Mouse (Mus musculus): ENCODE results near the gene Snrnp35. TPM values are rescaled to one million over a fixed set of nuclear protein-coding genes. Genes with fewer than 3 reads are reported as not detected.

Snrnp35 gene
- polyA plus RNA-seq, 1 experiment from 2014 or later: 11.7 TPM

DNA sequence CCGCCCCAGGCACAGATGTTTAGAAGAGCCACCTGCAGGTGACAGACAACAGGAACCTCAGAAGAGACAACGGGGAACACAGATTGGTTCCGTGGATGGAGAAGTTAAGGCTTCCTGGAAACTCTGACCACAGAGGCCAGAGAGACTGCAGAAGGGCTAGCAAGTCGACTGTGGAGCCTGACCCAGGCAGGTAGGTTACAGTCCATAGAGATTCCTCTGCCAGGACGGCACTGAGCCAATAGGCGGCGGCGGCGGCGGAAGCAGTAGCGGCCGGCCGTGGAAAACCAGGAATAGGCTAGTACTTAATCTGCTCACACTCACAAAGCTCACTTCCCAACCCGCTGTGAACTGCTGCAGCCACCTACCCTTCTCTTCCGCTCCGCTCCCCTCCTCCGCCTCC, 53.8 kb downstream of the Snrnp35 start:
- DNase-seq (ENCODE audit: low spot score) (peak; percentile 68), ATAC-seq (no peak)
- no peak overlapping the region for H3K4me3 ChIP-seq (ENCODE audit: low read depth, low read length)

DNA sequence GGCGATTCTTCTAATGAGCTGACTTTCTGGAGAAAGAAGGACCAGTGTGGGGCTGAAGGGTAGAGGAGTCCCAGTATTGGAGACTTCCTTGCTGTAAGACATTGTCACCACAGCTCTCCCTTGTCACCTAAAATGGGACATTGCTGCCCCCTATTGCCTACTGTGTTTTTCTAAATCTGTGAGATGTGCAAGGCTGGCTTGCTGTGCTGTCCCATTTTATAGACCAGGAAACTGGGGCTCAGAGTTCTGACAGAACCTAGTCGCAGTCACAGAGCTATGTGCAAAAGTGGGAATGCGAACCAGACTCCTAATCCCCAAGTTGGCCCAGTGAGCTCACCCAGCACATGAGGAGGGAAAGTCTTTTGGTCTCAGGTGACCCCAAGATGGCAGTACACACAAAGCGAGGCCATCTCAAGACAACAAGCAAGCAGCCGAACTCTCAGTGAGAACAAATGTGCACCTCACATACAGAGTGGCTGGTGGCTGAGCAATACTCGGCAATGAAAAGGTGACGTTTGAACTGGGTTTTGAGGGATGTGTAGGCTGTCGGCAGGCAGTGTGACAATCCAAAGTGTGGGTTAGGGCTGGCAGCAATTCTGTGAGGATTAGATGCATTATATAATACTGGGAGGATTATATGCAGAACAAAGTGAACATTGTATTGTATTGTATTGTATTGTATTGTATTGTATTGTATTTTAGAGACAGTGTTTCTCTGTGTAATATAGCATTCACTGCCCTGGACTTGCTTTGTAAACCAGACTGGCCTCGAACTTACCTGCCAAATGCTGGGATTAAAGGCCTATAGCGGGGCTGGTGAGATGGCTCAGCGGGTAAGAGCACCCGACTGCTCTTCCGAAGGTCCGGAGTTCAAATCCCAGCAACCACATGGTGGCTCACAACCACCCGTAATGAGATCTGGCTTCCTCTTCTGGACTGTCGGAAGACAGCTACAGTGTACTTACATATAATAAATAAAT, 56.2 kb downstream of the Snrnp35 start:
- ATAC-seq (no peak), DNase-seq (ENCODE audit: low spot score) (peak; percentile 74)
- Histone ChIP-seq H3K4me1 (ENCODE audit: insufficient read depth, low read depth, low read length) (peaks cover 7% of the 10 kb centered on the region), H3K36me3 (ENCODE audit: insufficient read depth, low read length) (no peaks in the 10 kb centered on the region; the same call in 1 of the 2 replicates), H3K9ac (replicated peaks; ENCODE audit: low read depth) (no peak overlapping the region), H3K27ac (ENCODE audit: low read length) (no peak overlapping the region), H3K4me2 (replicated peaks; ENCODE audit: low read depth, low read length) (no peak overlapping the region), H3K27me3 (replicated peaks; ENCODE audit: insufficient read depth, low read length) (no peaks in the 10 kb centered on the region), H3K9me3 (ENCODE audit: low read length) (no peaks in the 10 kb centered on the region), H3K4me3 (ENCODE audit: low read depth, low read length) (no peak overlapping the region)
- peak; percentile 77 for TF ChIP-seq CTCF (IDR thresholded peaks at IDR 0.05)
- no peak for TF ChIP-seq EP300 (IDR thresholded peaks at IDR 0.05)
- 77% methylated on average over 15 of the region's 16 CpGs for WGBS

More for the DNA sequence above, 53.8 kb downstream of the Snrnp35 start:
- Histone ChIP-seq H3K27ac (ENCODE audit: low read length) (peak overlapping the region; percentile 28; the same call in 1 of the 2 replicates), H3K9me3 (ENCODE audit: low read length) (no peaks in the 10 kb centered on the region), H3K9ac (replicated peaks; ENCODE audit: low read depth) (0 out of 2 replicates have a peak overlapping the region, but pooled peaks have one; percentile 2), H3K36me3 (ENCODE audit: insufficient read depth, low read length) (no peaks in the 10 kb centered on the region), H3K4me2 (replicated peaks; ENCODE audit: low read depth, low read length) (peak overlapping the region; percentile 46), H3K27me3 (replicated peaks; ENCODE audit: insufficient read depth, low read length) (no peaks in the 10 kb centered on the region), H3K4me1 (ENCODE audit: insufficient read depth, low read depth, low read length) (peaks cover 8% of the 10 kb centered on the region)
- TF ChIP-seq CTCF (IDR thresholded peaks at IDR 0.05) (peak; percentile 37), EP300 (IDR thresholded peaks at IDR 0.05) (no peak)
- 1% methylated on average over 14 of the region's 17 CpGs for WGBS

DNA sequence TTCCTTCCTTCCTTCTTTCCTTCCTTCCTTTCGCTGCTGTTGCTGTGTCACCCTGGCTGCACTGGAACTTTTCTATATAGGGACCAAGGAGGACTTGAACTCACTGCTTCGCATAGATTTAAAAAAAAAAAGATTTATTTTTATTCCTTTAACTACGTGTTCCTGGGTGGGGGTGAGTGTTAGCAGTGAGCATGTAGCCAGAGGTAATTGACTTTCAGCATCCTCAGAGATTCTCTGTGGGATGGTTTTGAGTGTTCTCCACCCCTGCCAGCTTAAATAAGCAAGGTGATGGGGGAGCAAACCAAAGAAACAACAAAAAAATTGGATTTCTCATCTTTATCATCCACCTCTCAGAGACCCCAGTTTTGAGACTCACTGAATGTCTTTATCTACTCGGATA, 57.0 kb downstream of the Snrnp35 start:
- peak overlapping the region; percentile 45 for H3K4me2 ChIP-seq (replicated peaks; ENCODE audit: low read depth, low read length)
- H3K4me3 ChIP-seq (ENCODE audit: low read depth, low read length): 0 out of 2 replicates have a peak overlapping the region, but pooled peaks have one; percentile 72
- 73% methylated on average over 4 of the region's 4 CpGs for WGBS
- H3K27ac ChIP-seq (ENCODE audit: low read length): no peak overlapping the region
- no peak for DNase-seq (ENCODE audit: low spot score)
- peaks cover 7% of the 10 kb centered on the region for H3K4me1 ChIP-seq (ENCODE audit: insufficient read depth, low read depth, low read length)
- H3K9me3 ChIP-seq (ENCODE audit: low read length): no peaks in the 10 kb centered on the region
- TF ChIP-seq CTCF (IDR thresholded peaks at IDR 0.05) (no peak), EP300 (IDR thresholded peaks at IDR 0.05) (no peak)
- H3K36me3 ChIP-seq (ENCODE audit: insufficient read depth, low read length): peaks cover 2% of the 10 kb centered on the region; the same call in 1 of the 2 replicates
- no peaks in the 10 kb centered on the region for H3K27me3 ChIP-seq (replicated peaks; ENCODE audit: insufficient read depth, low read length)
- no peak overlapping the region for H3K9ac ChIP-seq (replicated peaks; ENCODE audit: low read depth)
- no peak for ATAC-seq

DNA sequence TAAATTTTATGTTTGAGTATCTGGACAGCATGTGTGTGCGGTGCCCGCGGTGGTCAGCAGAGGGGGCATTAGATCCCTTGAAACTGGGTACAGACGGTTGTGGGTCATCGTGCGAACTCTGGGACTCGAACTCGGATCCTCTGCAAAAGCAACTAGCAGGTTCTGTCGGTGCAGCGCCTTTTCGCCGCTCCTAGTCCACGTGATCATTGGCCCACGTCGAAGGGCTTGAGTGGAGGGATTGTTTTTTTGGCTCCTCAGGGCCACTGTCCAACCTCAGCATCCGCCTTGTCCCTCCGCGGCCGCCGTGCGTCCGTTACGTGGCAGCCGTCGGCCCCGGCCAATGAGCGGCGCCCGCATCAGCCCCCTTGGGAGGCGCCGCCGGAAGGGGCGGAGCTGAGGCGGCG, 57.5 kb downstream of the Snrnp35 start, which contains the start of gene Tmed2:
Tmed2 (plus strand) TSS at position 313 of the 404 bp plus-strand sequence.
- Histone ChIP-seq H3K9me3 (ENCODE audit: low read length) (no peaks in the 10 kb centered on the region), H3K4me2 (replicated peaks; ENCODE audit: low read depth, low read length) (peak within 1 kb of the TSS; percentile 65), H3K9ac (replicated peaks; ENCODE audit: low read depth) (peak within 1 kb of the TSS; percentile 84), H3K27ac (ENCODE audit: low read length) (peak within 1 kb of the TSS; percentile 96), H3K4me1 (ENCODE audit: insufficient read depth, low read depth, low read length) (peaks cover 7% of the 10 kb centered on the region), H3K27me3 (replicated peaks; ENCODE audit: insufficient read depth, low read length) (no peaks in the 10 kb centered on the region), H3K4me3 (ENCODE audit: low read depth, low read length) (peak within 1 kb of the TSS; percentile 72), H3K36me3 (ENCODE audit: insufficient read depth, low read length) (peaks cover 6% of the 10 kb centered on the region; the same call in 1 of the 2 replicates)
- TF ChIP-seq EP300 (IDR thresholded peaks at IDR 0.05) (0 out of 2 replicates have a peak, but pooled peaks have one; percentile 11), CTCF (IDR thresholded peaks at IDR 0.05) (peak; percentile 62)
- DNase-seq (ENCODE audit: low spot score) (peak; percentile 99), ATAC-seq (peak; percentile 96)
- WGBS: under 1% methylated on average over 32 of the region's 35 CpGs

Other genes starting within 250 kb of the Snrnp35 start
- 9.2 and 10.5 TPM in 2 replicates for gene Pitpnm2, start 233.4 kb upstream of the Snrnp35 start, polyA plus RNA-seq (2015; fragmentation: Nextera tagmentation; extraction: Ambion mirVana)
- 3.2 and 3.4 TPM in 2 replicates for gene Mphosph9, start 155.2 kb upstream of the Snrnp35 start, polyA plus RNA-seq (2015; fragmentation: Nextera tagmentation; extraction: Ambion mirVana)
- gene 2810006K23Rik, start 155.0 kb upstream of the Snrnp35 start, polyA plus RNA-seq (2015; fragmentation: Nextera tagmentation; extraction: Ambion mirVana): 6.1 and 7.7 TPM in 2 replicates
- 39.3 and 49.3 TPM in 2 replicates for gene Cdk2ap1, start 120.1 kb upstream of the Snrnp35 start, polyA plus RNA-seq (2015; fragmentation: Nextera tagmentation; extraction: Ambion mirVana)
- 46.5 and 58.0 TPM in 2 replicates for gene Sbno1, start 57.1 kb upstream of the Snrnp35 start, polyA plus RNA-seq (2015; fragmentation: Nextera tagmentation; extraction: Ambion mirVana)
- gene Kmt5a, start 43.2 kb upstream of the Snrnp35 start, polyA plus RNA-seq (2015; fragmentation: Nextera tagmentation; extraction: Ambion mirVana): 18.0 and 21.9 TPM in 2 replicates
- gene Rilpl2, start 4.8 kb upstream of the Snrnp35 start, polyA plus RNA-seq (2015; fragmentation: Nextera tagmentation; extraction: Ambion mirVana): 31.5 and 32.7 TPM in 2 replicates
- gene Rilpl1, start 48.3 kb downstream of the Snrnp35 start, polyA plus RNA-seq (2015; fragmentation: Nextera tagmentation; extraction: Ambion mirVana): 24.4 and 26.6 TPM in 2 replicates
- 478 and 479 TPM in 2 replicates for gene Tmed2, start 57.6 kb downstream of the Snrnp35 start, polyA plus RNA-seq (2015; fragmentation: Nextera tagmentation; extraction: Ambion mirVana)
- gene Ddx55, start 69.7 kb downstream of the Snrnp35 start, polyA plus RNA-seq (2015; fragmentation: Nextera tagmentation; extraction: Ambion mirVana): 6.3 and 6.7 TPM in 2 replicates
- 44.4 and 46.6 TPM in 2 replicates for gene Eif2b1, start 96.0 kb downstream of the Snrnp35 start, polyA plus RNA-seq (2015; fragmentation: Nextera tagmentation; extraction: Ambion mirVana)
- gene Gtf2h3, start 96.0 kb downstream of the Snrnp35 start, polyA plus RNA-seq (2015; fragmentation: Nextera tagmentation; extraction: Ambion mirVana): 23.5 and 25.3 TPM in 2 replicates
- gene Atp6v0a2, start 145.4 kb downstream of the Snrnp35 start, polyA plus RNA-seq (2015; fragmentation: Nextera tagmentation; extraction: Ambion mirVana): 23.8 and 26.8 TPM in 2 replicates
- 0.95 and 1.0 TPM in 2 replicates for gene Dnah10, start 242.0 kb downstream of the Snrnp35 start, polyA plus RNA-seq (2015; fragmentation: Nextera tagmentation; extraction: Ambion mirVana)